Mouse (Mus musculus) forebrain, embryonic 14.5 days (tissue): Measurements from ENCODE around the gene Xcl1. TPM values are rescaled to one million over a fixed set of nuclear protein-coding genes. Genes with fewer than 3 reads are reported as not detected.

Experiments used
- ATAC-seq: fragments of 200-750 bp; cut with Nextera tagmentation; 2 replicates; pipeline ENCODE4 v1.8.0; 2017; ENCODE audit warnings: mild to moderate bottlenecking, moderate library complexity
- DNase-seq: peaks from one replicate; pipeline ENCODE4 v3.0.0-alpha.2; 2015; ENCODE audit warnings: low spot score
- H3K27ac ChIP-seq: fragments of 300-500 bp; sonication (generic); 2 replicates; pipeline ENCODE4 v1.5.1; 2014; ENCODE audit warnings: low read depth, mild to moderate bottlenecking, control low read depth, low read length, moderate library complexity
- H3K27me3 ChIP-seq: fragments of 300-500 bp; sonication (generic); replicated peaks from 2 replicates; pipeline ENCODE4 v1.6.1; 2014; ENCODE audit warnings: low read length, control low read depth, mixed read lengths; ENCODE audit not compliant: control insufficient read depth, insufficient read depth
- H3K36me3 ChIP-seq: fragments of 300-500 bp; sonication (generic); 2 replicates; pipeline ENCODE4 v1.6.1; 2014; ENCODE audit warnings: low read length, control low read depth; ENCODE audit not compliant: control insufficient read depth, insufficient read depth
- H3K4me1 ChIP-seq: fragments of 300-500 bp; sonication (generic); 2 replicates; pipeline ENCODE4 v1.6.1; 2014; ENCODE audit warnings: antibody characterized with exemption, low read length, control low read depth; ENCODE audit not compliant: control insufficient read depth, insufficient read depth
- H3K4me2 ChIP-seq: fragments of 300-500 bp; sonication (generic); 2 replicates; pipeline ENCODE4 v1.6.1; 2014; ENCODE audit warnings: mild to moderate bottlenecking, control low read depth, low read length
- H3K4me3 ChIP-seq: fragments of 300-500 bp; sonication (generic); 2 replicates; pipeline ENCODE4 v1.5.1; 2014; ENCODE audit warnings: low read depth, low read length, control low read depth
- H3K9ac ChIP-seq: fragments of 300-500 bp; sonication (generic); 2 replicates; pipeline ENCODE4 v1.6.1; 2014; ENCODE audit warnings: mild to moderate bottlenecking, low read length, control low read depth, moderate library complexity
- H3K9me3 ChIP-seq: fragments of 300-500 bp; sonication (generic); replicated peaks from 2 replicates; pipeline ENCODE4 v1.6.1; 2016; ENCODE audit warnings: low read length, control low read depth, mixed read lengths; ENCODE audit not compliant: control insufficient read depth
- WGBS: fragments of 180-500 bp; shearing (Covaris S2); extraction: QIAGEN DNeasy Blood & Tissue Kit; methylation state at CpG from one replicate; pipeline ENCODE4 v1.1.7; 2014; 5-methylcytosine and 5-hydroxymethylcytosine counted together
- polyA plus RNA-seq: library from polyadenylated mRNA; unstranded; fragments of >200 nt; fragmentation: Nextera tagmentation; extraction: Ambion mirVana; gene quantifications from 2 replicates; pipeline ENCODE4 v1.2.1, GENCODE M21; 2014

Xcl1 gene
- polyA plus RNA-seq, 1 experiment from 2014 or later: not detected

GRCm38 (mm10) chr1:164897163-164897817, 38.0 kb downstream of the Xcl1 start:
- peak overlapping the region; percentile 14; the same call in 1 of the 2 replicates for H3K27ac ChIP-seq
- H3K4me3 ChIP-seq: no peak overlapping the region
- ATAC-seq (no peak), DNase-seq (peak; percentile 36)
- no peaks in the 10 kb centered on the region for H3K27me3 ChIP-seq
- H3K36me3 ChIP-seq: no peaks in the 10 kb centered on the region
- 39% methylated on average over 5 of the region's 5 CpGs for WGBS
- no peaks in the 10 kb centered on the region; the same call in 1 of the 2 replicates for H3K4me1 ChIP-seq
- no peaks in the 10 kb centered on the region for H3K9me3 ChIP-seq
- H3K4me2 ChIP-seq: no peak overlapping the region
- H3K9ac ChIP-seq: no peak overlapping the region

GRCm38 (mm10) chr1:164896211-164897145, 38.8 kb downstream of the Xcl1 start:
- 72% methylated on average over 16 of the region's 16 CpGs for WGBS

GRCm38 (mm10) chr1:164895806-164896205, 39.5 kb downstream of the Xcl1 start:
- no peaks in the 10 kb centered on the region for H3K9me3 ChIP-seq
- H3K27ac ChIP-seq: no peak overlapping the region
- no peak for DNase-seq
- no peak overlapping the region for H3K9ac ChIP-seq
- no peaks in the 10 kb centered on the region; the same call in 1 of the 2 replicates for H3K4me1 ChIP-seq
- no peak overlapping the region for H3K4me3 ChIP-seq
- WGBS: 64% methylated on average over 2 of the region's 2 CpGs
- H3K4me2 ChIP-seq: no peak overlapping the region
- ATAC-seq: no peak
- no peaks in the 10 kb centered on the region for H3K36me3 ChIP-seq
- H3K27me3 ChIP-seq: no peaks in the 10 kb centered on the region

More at GRCm38 (mm10) chr1:164896211-164897145, 38.8 kb downstream of the Xcl1 start:
- no peak overlapping the region for H3K4me2 ChIP-seq
- no peaks in the 10 kb centered on the region for H3K9me3 ChIP-seq
- H3K4me3 ChIP-seq: no peak overlapping the region
- no peaks in the 10 kb centered on the region; the same call in 1 of the 2 replicates for H3K4me1 ChIP-seq
- no peak for DNase-seq
- H3K36me3 ChIP-seq: no peaks in the 10 kb centered on the region
- H3K27me3 ChIP-seq: no peaks in the 10 kb centered on the region
- ATAC-seq: no peak
- no peak overlapping the region for H3K9ac ChIP-seq
- peak overlapping the region; percentile 14; the same call in 1 of the 2 replicates for H3K27ac ChIP-seq

- WGBS: 81% methylated on average over 4 of the region's 4 CpGs
- Histone ChIP-seq H3K4me1 (no peaks in the 10 kb centered on the region), H3K9ac (no peak overlapping the region), H3K4me2 (no peak overlapping the region), H3K27ac (no peak overlapping the region), H3K27me3 (no peaks in the 10 kb centered on the region), H3K9me3 (no peaks in the 10 kb centered on the region), H3K36me3 (no peaks in the 10 kb centered on the region), H3K4me3 (no peak overlapping the region)
- DNase-seq (no peak), ATAC-seq (no peak)
Measured at GRCm38 (mm10) chr1:164890366-164890765, 45.0 kb downstream of the Xcl1 start.

GRCm38 (mm10) chr1:164888563-164888962, 46.8 kb downstream of the Xcl1 start:
- H3K27me3 ChIP-seq: no peaks in the 10 kb centered on the region
- no peaks in the 10 kb centered on the region for H3K4me1 ChIP-seq
- no peak overlapping the region for H3K4me3 ChIP-seq
- no peak for DNase-seq
- no peak overlapping the region for H3K27ac ChIP-seq
- no peak for ATAC-seq
- H3K9me3 ChIP-seq: no peaks in the 10 kb centered on the region
- no peaks in the 10 kb centered on the region for H3K36me3 ChIP-seq
- H3K4me2 ChIP-seq: no peak overlapping the region
- WGBS: 68% methylated on average over 6 of the region's 6 CpGs
- no peak overlapping the region for H3K9ac ChIP-seq

GRCm38 (mm10) chr1:164887775-164888174, 47.6 kb downstream of the Xcl1 start:
- Histone ChIP-seq H3K4me2 (no peak overlapping the region), H3K4me1 (no peaks in the 10 kb centered on the region), H3K9me3 (no peaks in the 10 kb centered on the region), H3K27ac (no peak overlapping the region), H3K9ac (no peak overlapping the region), H3K36me3 (no peaks in the 10 kb centered on the region), H3K4me3 (no peak overlapping the region), H3K27me3 (no peaks in the 10 kb centered on the region)
- no peak for ATAC-seq
- DNase-seq: no peak
- 88% methylated on average over 2 of the region's 2 CpGs for WGBS

- Histone ChIP-seq H3K27me3 (no peaks in the 10 kb centered on the region), H3K4me1 (no peaks in the 10 kb centered on the region), H3K9ac (no peak overlapping the region), H3K4me2 (no peak overlapping the region), H3K4me3 (no peak overlapping the region), H3K36me3 (no peaks in the 10 kb centered on the region), H3K27ac (no peak overlapping the region), H3K9me3 (no peaks in the 10 kb centered on the region)
- no peak for ATAC-seq
- DNase-seq: no peak
- WGBS: 87% methylated on average over 3 of the region's 3 CpGs
Measured at GRCm38 (mm10) chr1:164881891-164882290, 53.4 kb downstream of the Xcl1 start.
